In genomic region chr10:20769557-20770417, GRCm38 (mm10) we compare ENCODE assay signal across 13 mouse cellular contexts. TPM values are rescaled to one million over a fixed set of nuclear protein-coding genes. Genes with fewer than 3 reads are reported as not detected.
A peak's percentile ranks its signal among the peaks of the same experiment; 100 is the strongest.
DNase-seq lines count a peak whose midpoint lies in the region; ATAC-seq and TF ChIP-seq lines count a peak whose summit lies in the region.
"Had no signal": no experiment of that assay in that cellular context is flagged by ENCODE, and none has a peak within 500 bp of the region (broad histone marks: within the 10 kb centered on the region; RNA-seq: fewer than 3 reads in every experiment).

No protein-coding gene starts in this region.

- no peak overlapping the region for H3K4me3 ChIP-seq in kidney, embryonic 15.5 days (replicated peaks)
- H3K4me3 ChIP-seq in ES-E14 (ENCODE audit: insufficient read depth in 1 of 2, low read depth in 1 of 2, low read length in 2 of 2, poor library complexity in 1 of 2, severe bottlenecking in 1 of 2): no peak overlapping the region
- H3K4me3 ChIP-seq in hindbrain, embryonic 13.5 days: no peak overlapping the region
- H3K4me3 ChIP-seq: forebrain, embryonic 13.5 days; heart, adult 2 months; lung, embryonic 15.5 days; stomach, embryonic 15.5 days had no signal

- no peak overlapping the region for H3K27ac ChIP-seq in kidney, embryonic 15.5 days
- H3K27ac ChIP-seq in ES-E14 (ENCODE audit: insufficient read depth, low read depth, low read length, poor library complexity, severe bottlenecking): no peak overlapping the region
- no peak overlapping the region for H3K27ac ChIP-seq in hindbrain, embryonic 13.5 days
- H3K27ac ChIP-seq: forebrain, embryonic 13.5 days; heart, adult 2 months; lung, embryonic 15.5 days; stomach, embryonic 15.5 days had no signal

- no peak for ATAC-seq in kidney, embryonic 15.5 days (replicated peaks; ENCODE audit: low FRiP score)
- peak; percentile 69 for ATAC-seq in hindbrain, embryonic 13.5 days (ENCODE audit: low FRiP score)
- ATAC-seq in megakaryocyte, adult 5-6 weeks (ENCODE audit: poor library complexity, severe bottlenecking): 0 out of 2 replicates have a peak, but pooled peaks have one; percentile 23
- ATAC-seq: forebrain, embryonic 13.5 days had no signal

- in situ Hi-C loops in ES-E14 (cut with MboI; ENCODE audit: low sequenced_read_pairs in 2 of 2, unreplicated experiment in 2 of 2): no loop called here

- WGBS in kidney, embryonic 15.5 days: 74% methylated on average over 7 of the region's 7 CpGs
- 61% methylated on average over 7 of the region's 7 CpGs for WGBS in hindbrain, embryonic 13.5 days

- H3K27me3 ChIP-seq in kidney, embryonic 15.5 days: no peaks in the 10 kb centered on the region
- no peaks in the 10 kb centered on the region for H3K27me3 ChIP-seq in hindbrain, embryonic 13.5 days
- H3K27me3 ChIP-seq: forebrain, embryonic 13.5 days; lung, embryonic 15.5 days; stomach, embryonic 15.5 days had no signal

- intact Hi-C loops in left cerebral cortex, postnatal 36 days (cut with DNase I): no loop called here

- DNase-seq in kidney, adult 18-20 months: peak; percentile 18
- peak; percentile 37 for DNase-seq in ES-E14 (ENCODE audit: low read depth, low spot score)
- DNase-seq in adrenal gland, postnatal 25 days: no peak
- no peak for DNase-seq in adrenal gland, adult (ENCODE audit: inconsistent age in 2 of 2, low spot score in 1 of 2)
- no peak for DNase-seq in left cerebral cortex, postnatal 36 days (ENCODE audit: low spot score in 2 of 2)
- DNase-seq: heart, adult 2 months; right cerebral cortex, adult 18-20 months had no signal

- no peaks in the 10 kb centered on the region for H3K4me1 ChIP-seq in kidney, embryonic 15.5 days
- H3K4me1 ChIP-seq in ES-E14 (ENCODE audit: control insufficient read depth in 2 of 2, insufficient read depth in 2 of 2, low read length in 2 of 2, poor library complexity in 1 of 2): no peaks in the 10 kb centered on the region
- 0 out of 2 replicates have a peak, but pooled peaks cover 11% of the 10 kb centered on the region for H3K4me1 ChIP-seq in hindbrain, embryonic 13.5 days (replicated peaks)
- H3K4me1 ChIP-seq: forebrain, embryonic 13.5 days; lung, embryonic 15.5 days; stomach, embryonic 15.5 days had no signal

- H3K36me3 ChIP-seq in kidney, embryonic 15.5 days: no peaks in the 10 kb centered on the region
- H3K36me3 ChIP-seq in ES-E14 (ENCODE audit: control insufficient read depth, insufficient read depth, low read length, poor library complexity, severe bottlenecking): no peaks in the 10 kb centered on the region
- H3K36me3 ChIP-seq in hindbrain, embryonic 13.5 days: no peaks in the 10 kb centered on the region
- H3K36me3 ChIP-seq: lung, embryonic 15.5 days; stomach, embryonic 15.5 days had no signal

- no peaks in the 10 kb centered on the region for H3K9me3 ChIP-seq in kidney, embryonic 15.5 days (replicated peaks)
- H3K9me3 ChIP-seq in ES-E14 (ENCODE audit: control insufficient read depth, insufficient read depth, low read depth, low read length): no peaks in the 10 kb centered on the region
- no peaks in the 10 kb centered on the region for H3K9me3 ChIP-seq in hindbrain, embryonic 13.5 days
- H3K9me3 ChIP-seq: forebrain, embryonic 13.5 days; lung, embryonic 15.5 days; stomach, embryonic 15.5 days had no signal

- no peak overlapping the region for H3K4me2 ChIP-seq in kidney, embryonic 15.5 days
- H3K4me2 ChIP-seq in hindbrain, embryonic 13.5 days: no peak overlapping the region
- H3K4me2 ChIP-seq: forebrain, embryonic 13.5 days; lung, embryonic 15.5 days; stomach, embryonic 15.5 days had no signal

- H3K9ac ChIP-seq in kidney, embryonic 15.5 days: no peak overlapping the region
- H3K9ac ChIP-seq in ES-E14 (ENCODE audit: insufficient read depth, low read depth, low read length, poor library complexity, severe bottlenecking): no peak overlapping the region
- no peak overlapping the region for H3K9ac ChIP-seq in hindbrain, embryonic 13.5 days
- H3K9ac ChIP-seq: forebrain, embryonic 13.5 days; lung, embryonic 15.5 days; stomach, embryonic 15.5 days had no signal

TF ChIP-seq in ES-E14, 5 proteins besides CTCF, POLR2A, EP300 and RAD21:
- TF ChIP-seq MAFK (IDR thresholded peaks at IDR 0.05; ENCODE audit: insufficient read depth, low read depth, low read length): no peak
- no peak for TF ChIP-seq ZNF384 (IDR thresholded peaks at IDR 0.05; ENCODE audit: low read depth, low read length)
- TF ChIP-seq CHD2 (IDR thresholded peaks at IDR 0.05; ENCODE audit: low read depth, low read length): no peak
- no peak for TF ChIP-seq ZC3H11A (IDR thresholded peaks at IDR 0.05; ENCODE audit: borderline replicate concordance, low read depth, low read length)
- no peak for TF ChIP-seq HCFC1 (IDR thresholded peaks at IDR 0.05; ENCODE audit: borderline replicate concordance, insufficient read depth, low read length)

RNA-seq across cellular contexts. Expression of gene Pde7b, which starts 44.9 kb away (rescaled TPM):
- 4.3 and 5.3 TPM in 2 replicates for polyA plus RNA-seq in kidney, embryonic 15.5 days (2015; fragmentation: Nextera tagmentation; extraction: Ambion mirVana)
- 0.13 TPM in 1 of 2 replicates, not detected in the other for total RNA-seq in ES-E14 (2012; rRNA removed)
- 2.4 TPM in 2 replicates for polyA plus RNA-seq in hindbrain, embryonic 13.5 days (2015; fragmentation: Nextera tagmentation; extraction: Ambion mirVana)
- total RNA-seq in megakaryocyte, adult 5-6 weeks (2015): 5.2 and 7.4 TPM in 2 replicates
- 3.8 and 6.7 TPM in 2 replicates for total RNA-seq in megakaryocyte, adult 5-6 weeks (2017)
- 11.0 and 14.4 TPM in 2 replicates for total RNA-seq in adrenal gland, postnatal 25 days (2021)
- 10 to 100 TPM; 45.6 to 61.3 TPM for total RNA-seq in left cerebral cortex, postnatal 36 days (2021)

Comparison
In these comparisons a context has a peak if more than half of its experiments do, and no peak if none do; other contexts are left out.
1. DNase-seq: peak in kidney, adult 18-20 months (single experiment) and ES-E14 (single experiment); none in adrenal gland, postnatal 25 days (single experiment), adrenal gland, adult (0 of 2) and left cerebral cortex, postnatal 36 days (0 of 2).